Mouse (Mus musculus) inflammation-experienced regulatory T-cells, adult 16 weeks (primary cell): ENCODE results near the gene Zbtb44. TPM values are rescaled to one million over a fixed set of nuclear protein-coding genes. Genes with fewer than 3 reads are reported as not detected.

Experiments used
- polyA plus RNA-seq: library from polyadenylated mRNA; unstranded; fragments of 100-300 nt; shearing (Covaris generic); gene quantifications from one replicate; pipeline ENCODE4 v1.2.1, GENCODE M21; 2017

Zbtb44 gene
- 16.6 TPM for polyA plus RNA-seq

GRCm38 (mm10) chr9:31030532-31031413 is at the start of gene Zbtb44:
Gene Zbtb44, plus strand, starts transcription at chr9:31030644.

Other genes with a start within 250 kb of the Zbtb44 start
- gene Adamts15, start 108.2 kb upstream of the Zbtb44 start, polyA plus RNA-seq = not detected
- gene Adamts8, start 88.1 kb upstream of the Zbtb44 start, polyA plus RNA-seq = 0.11 TPM
- gene St14, start 101.2 kb downstream of the Zbtb44 start, polyA plus RNA-seq = 24.9 TPM
- gene Aplp2, start 181.2 kb downstream of the Zbtb44 start, polyA plus RNA-seq = 176 TPM
- 18.4 TPM for gene Prdm10, start 249.9 kb downstream of the Zbtb44 start, polyA plus RNA-seq